ENCODE assay signal across 7 mouse cellular contexts in the genomic region with DNA sequence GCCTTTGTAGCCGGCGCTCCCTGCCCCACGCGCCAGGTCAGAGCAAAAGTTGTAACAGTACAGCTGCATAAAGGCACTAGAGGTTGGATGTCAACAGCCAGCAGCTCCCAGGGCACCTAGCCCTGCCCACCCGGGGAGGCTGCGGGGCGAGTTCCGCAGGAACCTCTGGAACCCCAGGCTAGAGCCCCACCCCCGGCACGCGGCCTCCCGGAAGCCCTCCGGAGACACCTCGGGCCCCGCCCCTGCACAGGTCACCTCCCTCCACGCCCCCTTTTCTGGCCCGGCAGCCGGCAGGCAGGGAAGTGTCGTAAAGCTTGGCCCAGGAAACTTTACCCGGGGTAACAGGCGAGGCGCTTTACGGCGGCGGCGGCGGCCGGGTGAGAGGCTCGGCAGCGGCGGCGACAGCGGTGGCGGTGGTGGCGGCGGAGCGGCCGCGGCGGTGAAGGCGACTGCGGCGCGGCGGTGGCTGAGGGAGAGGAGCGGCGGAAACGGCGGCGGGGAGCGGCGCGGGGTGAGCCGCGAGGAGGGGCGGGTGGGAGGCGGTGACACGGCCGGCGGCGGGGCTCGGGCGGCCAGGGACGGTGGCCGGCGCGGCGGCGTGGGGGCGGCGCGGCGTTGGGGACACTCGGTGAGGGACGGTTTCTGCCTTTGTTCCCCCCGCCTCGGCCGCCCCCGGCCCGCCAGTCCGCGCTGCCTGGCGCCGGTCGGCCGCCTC. TPM values are rescaled to one million over a fixed set of nuclear protein-coding genes. Genes with fewer than 3 reads are reported as not detected.
DNase-seq lines count a peak whose midpoint lies in the region; ATAC-seq lines count a peak whose summit lies in the region.

Gene Naa30, plus strand, starts transcription at position 360 of the 715 bp plus-strand sequence.

- peak within 1 kb of the TSS; percentile 75 for H3K4me2 ChIP-seq in intestine, embryonic 15.5 days (replicated peaks)

- no peaks in the 10 kb centered on the region for H3K9me3 ChIP-seq in intestine, embryonic 15.5 days
- no peaks in the 10 kb centered on the region for H3K9me3 ChIP-seq in midbrain, embryonic 10.5 days (replicated peaks)

- peak within 1 kb of the TSS; percentile 80 for H3K4me3 ChIP-seq in intestine, embryonic 15.5 days (replicated peaks)
- H3K4me3 ChIP-seq in midbrain, embryonic 10.5 days, result peak within 1 kb of the TSS; percentile 99

- no peaks in the 10 kb centered on the region for H3K27me3 ChIP-seq in intestine, embryonic 15.5 days (replicated peaks)
- no peaks in the 10 kb centered on the region for H3K27me3 ChIP-seq in midbrain, embryonic 10.5 days (ENCODE audit: low read depth, poor library complexity, severe bottlenecking)

- H3K9ac ChIP-seq in intestine, embryonic 15.5 days, result peak within 1 kb of the TSS; percentile 70

- peak within 1 kb of the TSS; percentile 82 for H3K27ac ChIP-seq in intestine, embryonic 15.5 days
- H3K27ac ChIP-seq in midbrain, embryonic 10.5 days (replicated peaks), result peak within 1 kb of the TSS; percentile 96

- peak; percentile 96 for DNase-seq in adrenal gland, adult 18-20 months (ENCODE audit: low spot score in 2 of 2)
- DNase-seq in embryo, embryonic 11 days, result peak; percentile 98
- DNase-seq in gastrocnemius, postnatal 25 days, result peak; percentile 97
- peak; percentile 93 to 97 for DNase-seq in left cerebral cortex, postnatal 25 days (ENCODE audit: low spot score in 2 of 2)
- peak; percentile 97 for DNase-seq in midbrain, embryonic 10.5 days (ENCODE audit: low spot score)
- DNase-seq in right cerebral cortex, postnatal 4 days, result peak; percentile 87

- H3K4me1 ChIP-seq in intestine, embryonic 15.5 days (replicated peaks), result peaks cover 10% of the 10 kb centered on the region
- peaks cover 41% of the 10 kb centered on the region for H3K4me1 ChIP-seq in midbrain, embryonic 10.5 days

- H3K36me3 ChIP-seq in intestine, embryonic 15.5 days, result no peaks in the 10 kb centered on the region
- H3K36me3 ChIP-seq in midbrain, embryonic 10.5 days, result peaks cover 24% of the 10 kb centered on the region

- under 1% methylated on average over 38 of the region's 86 CpGs for WGBS in intestine, embryonic 15.5 days
- WGBS in midbrain, embryonic 10.5 days, result under 1% methylated on average over 70 of the region's 86 CpGs

- ATAC-seq in intestine, embryonic 15.5 days, result peak; percentile 94

- intact Hi-C loops in left cerebral cortex, postnatal 25 days (cut with DNase I), result loop anchor here (1.0 kb wide), 1 partner anchor 106 kb away; the partner anchor contains the start of genes Ap5m1 and Exoc5

RNA-seq across cellular contexts. Expression of gene Naa30, which starts in this region (rescaled TPM):
- total RNA-seq in adrenal gland, adult 18-20 months (2021), result 10 to 100 TPM; 32.2 to 33.6 TPM
- 10 to 100 TPM; 16.3 to 18.3 TPM for total RNA-seq in gastrocnemius, postnatal 25 days (2021)
- polyA plus RNA-seq in intestine, embryonic 15.5 days (2015; fragmentation: Nextera tagmentation; extraction: Ambion mirVana), result 10.8 and 11.1 TPM in 2 replicates
- total RNA-seq in left cerebral cortex, postnatal 25 days (2021), result 10 to 100 TPM; 34.2 TPM
- 10.4 and 11.1 TPM in 2 replicates for polyA plus RNA-seq in midbrain, embryonic 10.5 days (2016; fragmentation: Nextera tagmentation; extraction: Ambion mirVana)

Comparison
In these comparisons a context has a peak if more than half of its experiments do, and no peak if none do; other contexts are left out.
1. Peak in every context shown above with its lines: DNase-seq, ATAC-seq, H3K4me3 ChIP-seq and H3K27ac ChIP-seq.